Mouse (Mus musculus) urinary bladder, postnatal 10 days (tissue): ENCODE results near the gene Col23a1.

Source experiments
- DNase-seq: peaks from one replicate; pipeline ENCODE4 v3.0.0; 2022; ENCODE audit warnings: low spot score

The Col23a1 gene

GRCm38 (mm10) chr11:51388892-51389340 is 99.2 kb downstream of the Col23a1 start:
- no peak for DNase-seq

DNA sequence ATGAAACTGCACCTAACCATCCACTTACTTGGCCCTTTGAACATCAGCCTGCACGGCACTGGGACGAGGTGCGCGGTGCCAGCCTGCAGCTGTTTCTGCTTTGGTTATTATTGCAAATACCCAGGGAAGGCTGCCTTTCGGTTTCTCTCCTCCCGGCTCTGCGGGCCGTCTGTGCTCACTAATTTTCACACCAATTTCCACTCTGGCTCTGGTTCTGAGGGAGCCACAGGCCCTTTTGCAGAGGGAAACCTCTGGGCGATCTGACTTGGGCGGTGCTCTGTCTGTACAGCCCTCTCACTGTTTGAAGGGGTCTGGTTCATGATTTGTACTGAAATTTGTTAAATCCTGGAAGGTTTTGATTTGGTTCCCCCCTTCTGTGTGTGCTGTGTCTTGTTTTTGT is 100.0 kb downstream of the Col23a1 start:
- no peak for DNase-seq

DNA sequence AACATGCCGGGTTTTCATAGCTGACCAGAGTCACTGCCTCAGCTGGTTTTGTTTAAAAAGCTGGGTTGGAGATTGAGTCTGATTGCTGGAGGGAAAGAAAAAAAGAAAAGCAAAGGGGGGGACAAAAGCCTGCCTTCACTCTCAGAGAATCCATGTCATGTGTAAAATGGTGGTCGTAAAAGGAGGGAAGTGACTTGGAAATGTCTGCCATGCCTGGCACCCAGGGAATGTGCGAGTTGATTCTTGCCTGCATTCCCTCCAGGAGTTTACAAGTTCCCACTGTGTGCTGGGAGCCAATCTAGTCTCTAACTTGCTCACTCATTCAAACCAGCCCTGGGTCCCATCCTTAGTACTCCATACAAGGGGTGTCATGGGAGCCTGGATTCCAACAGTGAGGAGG is 100.8 kb downstream of the Col23a1 start:
- DNase-seq = no peak

DNA sequence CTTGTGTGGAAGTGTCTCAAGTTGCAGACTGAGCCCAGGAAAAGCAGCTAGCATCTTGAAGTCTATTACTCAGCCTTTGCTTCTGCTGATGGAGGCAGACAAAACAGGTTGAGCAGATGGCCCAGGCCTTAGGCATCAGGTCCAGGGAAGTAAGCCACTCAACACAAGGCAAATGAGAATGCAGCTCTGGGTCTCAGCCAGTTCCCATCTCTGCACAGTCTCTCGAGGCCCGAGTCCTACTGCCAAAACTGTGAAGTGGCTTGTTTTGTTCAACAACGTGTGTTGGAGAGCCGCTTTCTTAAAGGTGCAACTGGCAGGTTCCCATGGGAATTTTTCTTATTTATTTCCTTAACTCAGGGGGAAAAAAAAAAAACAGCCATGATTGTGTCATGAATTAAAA is 101.8 kb downstream of the Col23a1 start:
- no peak for DNase-seq

- DNase-seq = no peak
These were observed 104.7 kb downstream of the Col23a1 start for GRCm38 (mm10) chr11:51394301-51394865.

DNA sequence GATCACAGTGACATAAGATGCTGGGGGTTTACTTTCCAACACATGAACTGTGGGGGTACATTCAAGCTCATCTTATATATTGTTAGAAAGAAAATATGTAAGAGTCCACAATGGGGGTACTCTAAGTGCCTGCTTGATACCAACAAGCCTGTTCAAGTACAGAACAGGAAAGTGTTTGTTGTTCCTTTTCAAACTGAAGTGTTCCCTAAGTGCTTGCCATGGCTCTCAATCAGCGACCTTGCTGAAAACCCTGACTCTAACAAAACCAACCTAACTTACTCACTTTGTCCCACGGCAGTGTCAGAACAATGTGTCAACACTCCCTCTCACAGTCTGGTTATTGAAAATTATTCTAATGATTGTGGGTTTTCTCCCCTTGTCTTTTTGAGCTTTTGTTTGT is 106.7 kb downstream of the Col23a1 start:
- DNase-seq = no peak

GRCm38 (mm10) chr11:51398084-51398483 is 108.4 kb downstream of the Col23a1 start:
- no peak for DNase-seq

DNA sequence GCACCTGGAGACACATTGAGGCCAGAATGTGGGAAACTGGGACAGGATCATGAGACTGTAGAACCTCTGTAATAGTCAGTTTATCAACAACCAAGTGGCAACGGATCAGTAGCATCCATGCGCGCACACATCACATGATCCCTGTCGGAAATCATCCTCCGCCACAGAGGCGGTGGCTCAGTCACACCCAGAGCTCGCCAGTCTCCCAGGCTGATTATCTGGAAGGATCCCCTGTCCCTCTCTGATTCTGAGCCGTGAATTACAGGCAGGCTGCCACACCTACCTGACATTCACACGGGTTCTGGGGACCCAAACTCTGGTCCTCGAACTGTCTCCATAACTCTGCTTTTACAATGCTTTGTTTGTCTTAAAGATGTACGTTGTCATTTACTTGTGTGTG is 110.6 kb downstream of the Col23a1 start:
- no peak for DNase-seq

DNA sequence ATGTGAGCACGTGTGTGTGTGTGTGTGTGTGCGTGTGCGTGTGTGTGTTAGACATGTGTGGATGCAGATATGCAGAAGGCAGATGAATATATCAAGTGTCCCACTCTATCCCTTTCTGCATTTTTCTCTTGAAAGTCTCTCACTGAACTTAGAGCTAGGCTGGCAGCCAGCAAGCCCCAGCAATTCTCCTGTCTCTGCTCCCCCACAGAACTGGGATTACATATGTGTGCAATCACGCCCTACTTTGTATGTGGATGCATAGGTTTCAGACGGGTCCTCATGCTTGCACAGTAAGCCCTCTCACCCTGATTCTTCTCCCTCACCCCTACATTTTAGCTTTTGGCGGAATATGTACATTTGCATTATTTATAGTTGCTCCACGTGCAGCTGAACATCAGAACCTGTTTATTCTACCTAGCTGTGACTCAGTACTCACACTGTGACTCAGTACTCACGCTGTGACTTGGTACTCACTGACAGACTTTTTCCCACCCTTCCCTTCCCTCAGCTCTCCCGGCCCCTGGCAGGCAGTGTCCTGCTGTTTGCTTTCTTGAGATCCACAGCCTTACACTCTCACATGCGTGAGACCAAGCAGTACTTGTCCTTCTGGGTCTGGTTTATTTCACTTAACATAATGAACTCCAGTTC is 111.9 kb downstream of the Col23a1 start:
- DNase-seq = no peak

- no peak for DNase-seq
These were observed 114.2 kb downstream of the Col23a1 start for GRCm38 (mm10) chr11:51403886-51404285.

DNA sequence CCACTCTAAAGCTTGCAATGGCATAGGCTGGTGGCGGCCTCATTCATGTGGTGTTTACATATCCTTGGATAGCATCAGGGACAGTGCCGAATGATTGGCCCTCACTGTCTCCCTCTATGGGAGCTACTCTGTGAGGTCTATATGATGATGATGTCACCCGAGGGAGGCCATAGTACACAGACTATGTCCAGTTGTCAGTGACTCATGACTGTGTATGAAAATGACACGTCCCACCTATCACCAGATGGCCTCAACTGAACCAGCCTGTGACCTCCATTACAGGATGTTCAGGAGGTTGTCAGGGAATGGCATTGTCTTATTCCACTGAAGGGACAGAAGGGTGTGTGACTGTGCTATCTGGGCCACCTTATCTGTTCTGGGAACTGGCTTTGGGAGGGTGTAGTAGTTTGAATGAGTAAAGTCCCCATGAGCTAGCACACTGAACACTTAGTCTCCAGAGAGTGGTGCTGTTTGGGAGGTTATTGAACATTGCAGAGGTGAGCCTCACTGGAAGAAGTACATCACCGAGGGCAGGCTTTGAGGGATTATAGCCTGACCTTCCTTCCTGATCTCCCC is 115.2 kb downstream of the Col23a1 start:
- no peak for DNase-seq

GRCm38 (mm10) chr11:51406531-51406930 is 116.8 kb downstream of the Col23a1 start:
- DNase-seq = no peak

DNA sequence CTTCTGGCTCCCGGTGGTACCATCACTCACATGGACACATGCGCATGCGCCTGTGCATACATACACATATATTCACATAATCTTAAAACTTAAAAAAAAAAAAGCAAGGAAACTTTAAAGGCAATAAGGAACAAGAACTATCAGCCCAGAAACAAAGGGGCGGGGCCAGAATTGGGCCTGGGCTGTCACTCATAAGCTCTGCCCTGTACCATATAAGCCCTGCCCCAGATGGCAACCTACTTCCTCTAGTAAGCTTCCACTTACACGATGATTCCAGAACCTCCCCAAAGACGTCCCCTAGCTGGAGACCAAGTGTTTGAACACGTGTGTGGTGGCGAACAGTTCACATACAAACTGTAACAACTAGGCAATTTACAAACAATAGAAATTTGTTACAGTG is 117.6 kb downstream of the Col23a1 start:
- no peak for DNase-seq

DNA sequence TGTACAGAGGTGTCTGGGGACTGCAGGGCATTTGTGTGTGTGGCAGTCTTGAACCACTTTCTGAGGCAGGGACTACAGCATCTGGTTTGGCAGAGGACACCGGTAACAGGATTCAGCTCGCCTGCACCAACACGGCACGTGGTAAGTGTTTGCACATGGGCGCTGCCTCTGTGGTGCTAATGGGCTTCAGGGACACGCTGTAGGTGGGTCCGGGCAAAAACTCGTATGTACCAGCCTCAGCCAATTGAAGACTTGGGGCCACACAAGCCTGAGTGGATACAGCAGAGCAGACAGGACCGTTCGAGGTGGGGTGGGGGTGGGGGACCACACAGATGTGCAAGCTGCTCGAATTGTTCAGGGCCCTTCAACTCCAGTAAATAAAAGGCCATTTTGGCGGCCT is 121.1 kb downstream of the Col23a1 start:
- DNase-seq = no peak

GRCm38 (mm10) chr11:51414520-51414919 is 124.8 kb downstream of the Col23a1 start:
- no peak for DNase-seq

GRCm38 (mm10) chr11:51415049-51415688 is 125.4 kb downstream of the Col23a1 start:
- DNase-seq = no peak

GRCm38 (mm10) chr11:51418807-51419206 is 129.1 kb downstream of the Col23a1 start:
- DNase-seq = no peak

DNA sequence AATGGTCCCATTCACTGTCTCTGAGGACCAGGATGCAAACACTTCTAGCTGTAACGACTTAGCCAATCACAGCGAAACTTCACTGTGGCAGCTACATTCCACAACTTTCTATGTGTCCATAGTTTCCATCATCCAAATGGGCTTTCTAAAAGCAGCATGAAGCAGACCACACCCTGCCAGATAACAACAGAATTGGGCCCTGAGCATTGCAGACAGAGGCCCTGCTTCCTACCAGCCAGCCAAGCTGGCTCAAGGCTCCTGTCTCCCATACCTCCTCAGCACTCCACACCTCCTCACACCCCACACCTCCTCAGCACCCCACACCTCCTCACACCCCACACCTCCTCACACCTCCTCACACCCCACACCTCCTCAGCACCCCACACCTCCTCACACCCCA is 132.2 kb downstream of the Col23a1 start:
- DNase-seq = no peak

DNA sequence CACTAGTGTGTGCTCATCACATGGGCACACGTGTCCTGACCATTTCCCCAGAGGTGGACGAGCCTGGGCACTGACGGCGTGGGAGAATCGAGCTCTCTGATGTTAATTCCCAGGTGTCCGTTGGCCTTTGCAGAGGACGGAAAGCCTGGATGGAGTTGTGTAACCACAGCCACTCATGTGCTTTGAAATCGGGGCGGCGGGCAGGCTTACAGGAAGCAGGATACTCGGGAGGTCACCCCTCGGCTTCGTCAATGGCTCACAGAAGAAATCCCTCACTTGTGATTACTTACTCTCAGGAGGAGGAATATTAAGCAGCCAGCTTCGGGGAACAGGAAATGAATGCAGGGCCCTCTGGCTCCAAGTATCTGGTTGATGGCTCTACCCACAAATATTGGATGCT is 133.0 kb downstream of the Col23a1 start:
- DNase-seq = no peak

GRCm38 (mm10) chr11:51426155-51426554 is 136.4 kb downstream of the Col23a1 start:
- DNase-seq = no peak

DNA sequence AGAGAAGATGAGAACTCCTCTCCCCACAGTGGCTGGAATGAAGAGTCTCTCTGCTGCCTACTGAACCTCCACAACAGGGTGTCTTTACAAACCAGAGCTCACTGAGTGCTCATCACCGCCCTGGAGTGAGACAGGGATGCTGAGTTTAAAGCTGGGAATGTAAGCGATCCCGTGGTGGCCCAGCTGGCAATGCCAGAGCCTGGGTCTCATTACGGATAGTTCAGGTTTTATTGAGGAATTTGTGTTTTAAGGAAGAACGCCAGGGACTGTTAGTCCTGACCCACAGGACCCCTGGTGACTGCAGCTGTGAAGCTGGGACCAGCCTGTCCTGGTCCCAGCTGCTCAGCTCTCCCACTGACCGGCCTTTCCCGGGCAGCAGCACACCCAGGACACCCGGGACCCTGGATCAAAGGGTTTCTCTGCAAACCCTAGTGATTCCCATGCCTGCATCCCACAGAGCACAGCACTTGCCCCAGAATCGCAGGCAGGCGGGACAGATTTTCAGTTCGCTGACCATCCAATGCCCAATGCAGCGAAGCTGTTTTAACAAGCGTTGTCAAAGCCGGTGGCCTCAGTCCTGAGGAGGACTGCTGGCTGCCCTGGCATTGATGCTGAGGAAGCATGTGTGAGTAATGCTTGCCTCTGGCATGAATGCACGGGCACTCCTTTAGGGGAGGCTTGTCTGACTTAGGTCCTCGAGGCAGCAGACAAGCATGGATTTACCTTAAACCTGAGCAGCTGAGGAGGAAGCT is 139.9 kb downstream of the Col23a1 start:
- DNase-seq = no peak

- DNase-seq = no peak
These were observed 140.5 kb downstream of the Col23a1 start for GRCm38 (mm10) chr11:51430180-51430578.

DNA sequence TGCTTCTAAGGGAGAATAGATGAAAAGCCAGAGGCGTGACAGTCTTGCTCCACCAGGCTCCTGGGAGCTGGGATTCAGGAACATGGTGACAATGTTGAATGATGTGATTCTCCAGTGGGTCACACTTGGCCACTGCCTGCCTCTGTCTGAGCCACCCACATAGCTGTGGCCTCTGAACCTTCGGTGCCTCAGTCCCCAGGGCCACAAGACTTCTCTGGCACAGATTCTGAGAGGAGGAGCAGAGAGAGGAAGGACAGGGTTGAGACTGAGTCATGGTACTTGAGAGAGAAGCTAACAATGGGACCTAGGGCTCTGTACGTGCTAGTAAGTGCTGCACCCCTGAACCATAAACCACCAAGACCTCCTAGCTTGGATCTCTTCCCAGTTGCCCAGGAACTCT is 141.6 kb downstream of the Col23a1 start:
- DNase-seq = no peak
